11 mouse cellular contexts compared by ENCODE assay signal in genomic region chr15:86083261-86083741, GRCm38 (mm10). TPM values are rescaled to one million over a fixed set of nuclear protein-coding genes. Genes with fewer than 3 reads are reported as not detected.
DNase-seq lines count a peak whose midpoint lies in the region; ATAC-seq and TF ChIP-seq lines count a peak whose summit lies in the region.
"Had no signal": no experiment of that assay in that cellular context is flagged by ENCODE, and none has a peak within 500 bp of the region (broad histone marks: within the 10 kb centered on the region; RNA-seq: fewer than 3 reads in every experiment).

No protein-coding gene starts in this region.

- no peak for TF ChIP-seq CTCF in midbrain, postnatal 0 days (IDR thresholded peaks at IDR 0.05)
- TF ChIP-seq CTCF in stomach, postnatal 0 days (IDR thresholded peaks at IDR 0.05; ENCODE audit: low read depth): no peak

- no peak overlapping the region; the same call in 1 of the 2 replicates for H3K9ac ChIP-seq in heart, embryonic 12.5 days
- H3K9ac ChIP-seq in midbrain, embryonic 14.5 days (replicated peaks; ENCODE audit: low read length): no peak overlapping the region
- no peak overlapping the region for H3K9ac ChIP-seq in midbrain, postnatal 0 days (replicated peaks; ENCODE audit: low read length, poor library complexity, severe bottlenecking)
- peak overlapping the region; percentile 10; the same call in 1 of the 2 replicates for H3K9ac ChIP-seq in heart, embryonic 15.5 days
- H3K9ac ChIP-seq in stomach, postnatal 0 days (ENCODE audit: low read length): no peak overlapping the region; the same call in 1 of the 2 replicates

- DNase-seq in heart, adult 8-10 months (ENCODE audit: low spot score): no peak
- DNase-seq in midbrain, embryonic 14.5 days: no peak
- no peak for DNase-seq in midbrain, postnatal 0 days (ENCODE audit: low spot score)
- DNase-seq in stomach, postnatal 0 days (ENCODE audit: low spot score): no peak
- no peak for DNase-seq in adrenal gland, postnatal 36 days
- no peak for DNase-seq in layer of hippocampus, postnatal 25 days (ENCODE audit: extremely low spot score in 1 of 2, low spot score in 1 of 2)
- DNase-seq: lung, postnatal 36 days had no signal

- no peaks in the 10 kb centered on the region for H3K36me3 ChIP-seq in heart, embryonic 12.5 days
- H3K36me3 ChIP-seq in midbrain, embryonic 14.5 days (ENCODE audit: control insufficient read depth, insufficient read depth, low read length): no peaks in the 10 kb centered on the region
- H3K36me3 ChIP-seq in midbrain, postnatal 0 days (ENCODE audit: insufficient read depth, low read length): no peaks in the 10 kb centered on the region
- H3K36me3 ChIP-seq in heart, embryonic 15.5 days: no peaks in the 10 kb centered on the region
- H3K36me3 ChIP-seq in stomach, postnatal 0 days (ENCODE audit: control insufficient read depth, insufficient read depth, low read length): no peaks in the 10 kb centered on the region

- peak overlapping the region; percentile 27; the same call in 1 of the 2 replicates for H3K4me2 ChIP-seq in heart, embryonic 12.5 days
- no peak overlapping the region for H3K4me2 ChIP-seq in midbrain, embryonic 14.5 days (ENCODE audit: low read length)
- H3K4me2 ChIP-seq in midbrain, postnatal 0 days (ENCODE audit: low read depth, low read length, poor library complexity, severe bottlenecking): no peak overlapping the region
- H3K4me2 ChIP-seq in heart, embryonic 15.5 days: peak overlapping the region; percentile 26
- no peak overlapping the region for H3K4me2 ChIP-seq in stomach, postnatal 0 days (replicated peaks; ENCODE audit: low read depth)

- WGBS in heart, embryonic 12.5 days: 10% methylated on average over 6 of the region's 6 CpGs
- 32% methylated on average over 6 of the region's 6 CpGs for WGBS in midbrain, embryonic 14.5 days
- 31% methylated on average over 6 of the region's 6 CpGs for WGBS in midbrain, postnatal 0 days
- 11% methylated on average over 6 of the region's 6 CpGs for WGBS in heart, embryonic 15.5 days
- WGBS in stomach, postnatal 0 days: 40% methylated on average over 6 of the region's 6 CpGs

- H3K9me3 ChIP-seq in heart, embryonic 12.5 days (replicated peaks): no peaks in the 10 kb centered on the region
- H3K9me3 ChIP-seq in midbrain, embryonic 14.5 days (ENCODE audit: control insufficient read depth, low read length): no peaks in the 10 kb centered on the region
- H3K9me3 ChIP-seq in midbrain, postnatal 0 days (ENCODE audit: low read length): no peaks in the 10 kb centered on the region
- no peaks in the 10 kb centered on the region for H3K9me3 ChIP-seq in heart, embryonic 15.5 days (replicated peaks)
- no peaks in the 10 kb centered on the region for H3K9me3 ChIP-seq in stomach, postnatal 0 days (ENCODE audit: control insufficient read depth, low read length)

- H3K4me3 ChIP-seq in heart, embryonic 12.5 days: no peak overlapping the region
- no peak overlapping the region for H3K4me3 ChIP-seq in midbrain, embryonic 14.5 days (replicated peaks; ENCODE audit: low read depth, low read length)
- no peak overlapping the region for H3K4me3 ChIP-seq in midbrain, postnatal 0 days (ENCODE audit: low read depth, low read length)
- no peak overlapping the region for H3K4me3 ChIP-seq in heart, embryonic 15.5 days
- no peak overlapping the region for H3K4me3 ChIP-seq in stomach, postnatal 0 days (ENCODE audit: low read depth, low read length)

- H3K4me1 ChIP-seq in heart, embryonic 12.5 days (replicated peaks): peaks cover 99% of the 10 kb centered on the region
- peaks cover 72% of the 10 kb centered on the region for H3K4me1 ChIP-seq in midbrain, embryonic 14.5 days (ENCODE audit: control insufficient read depth, insufficient read depth, low read length)
- H3K4me1 ChIP-seq in midbrain, postnatal 0 days (ENCODE audit: insufficient read depth, low read length): peaks cover 43% of the 10 kb centered on the region
- H3K4me1 ChIP-seq in heart, embryonic 15.5 days (replicated peaks): peaks cover 99% of the 10 kb centered on the region
- H3K4me1 ChIP-seq in stomach, postnatal 0 days (replicated peaks; ENCODE audit: control insufficient read depth, insufficient read depth): peaks cover 14% of the 10 kb centered on the region

- no peaks in the 10 kb centered on the region for H3K27me3 ChIP-seq in heart, embryonic 12.5 days (replicated peaks)
- no peaks in the 10 kb centered on the region for H3K27me3 ChIP-seq in midbrain, embryonic 14.5 days (ENCODE audit: control insufficient read depth, insufficient read depth, low read length)
- no peaks in the 10 kb centered on the region for H3K27me3 ChIP-seq in midbrain, postnatal 0 days (ENCODE audit: insufficient read depth, low read length)
- no peaks in the 10 kb centered on the region for H3K27me3 ChIP-seq in heart, embryonic 15.5 days
- no peaks in the 10 kb centered on the region for H3K27me3 ChIP-seq in stomach, postnatal 0 days (ENCODE audit: control insufficient read depth, insufficient read depth, low read length)
- H3K27me3 ChIP-seq: Patski had no signal

- TF ChIP-seq EP300 in stomach, postnatal 0 days (optimal IDR thresholded peaks at IDR 0.05): no peak

- peak overlapping the region; percentile 87 for H3K27ac ChIP-seq in heart, embryonic 12.5 days (ENCODE audit: poor library complexity, severe bottlenecking)
- H3K27ac ChIP-seq in midbrain, embryonic 14.5 days (replicated peaks; ENCODE audit: low read depth, low read length): 0 out of 2 replicates have a peak overlapping the region, but pooled peaks have one; percentile 45
- no peak overlapping the region for H3K27ac ChIP-seq in midbrain, postnatal 0 days (ENCODE audit: low read depth, low read length)
- peak overlapping the region; percentile 85 for H3K27ac ChIP-seq in heart, embryonic 15.5 days
- peak overlapping the region; percentile 45; the same call in 1 of the 2 replicates for H3K27ac ChIP-seq in stomach, postnatal 0 days (replicated peaks)

- ATAC-seq in heart, embryonic 12.5 days (ENCODE audit: insufficient number of reproducible peaks, low FRiP score): 0 out of 2 replicates have a peak, but pooled peaks have one; percentile 15
- ATAC-seq in midbrain, embryonic 14.5 days (ENCODE audit: low FRiP score, low TSS enrichment): no peak
- no peak for ATAC-seq in midbrain, postnatal 0 days (ENCODE audit: low FRiP score)
- peak; percentile 17; the same call in 1 of the 2 replicates for ATAC-seq in heart, embryonic 15.5 days (replicated peaks; ENCODE audit: insufficient number of reproducible peaks, insufficient read depth, low FRiP score, low read depth)
- ATAC-seq in stomach, postnatal 0 days (ENCODE audit: low FRiP score, low TSS enrichment): no peak
- ATAC-seq: intestine, embryonic 16.5 days; Patski had no signal

RNA-seq across cellular contexts. Expression of gene Gramd4, which starts 25.8 kb away (rescaled TPM):
- 14.3 and 14.8 TPM in 2 replicates for polyA plus RNA-seq in heart, embryonic 12.5 days (2016; fragmentation: Nextera tagmentation; extraction: Ambion mirVana)
- total RNA-seq in heart, adult 8-10 months (2022): 10 to 100 TPM; 26.1 to 31.8 (median 27.3) TPM
- polyA plus RNA-seq in midbrain, embryonic 14.5 days (2014; fragmentation: Nextera tagmentation; extraction: Ambion mirVana): 29.5 and 31.0 TPM in 2 replicates
- 43.4 and 47.6 TPM in 2 replicates for total RNA-seq in midbrain, postnatal 0 days (2014; rRNA removed)
- polyA plus RNA-seq in midbrain, postnatal 0 days (2015; fragmentation: Nextera tagmentation; extraction: Ambion mirVana): 21.5 and 22.5 TPM in 2 replicates
- 16.9 and 19.5 TPM in 2 replicates for polyA plus RNA-seq in heart, embryonic 15.5 days (2015; fragmentation: Nextera tagmentation; extraction: Ambion mirVana)
- polyA plus RNA-seq in stomach, postnatal 0 days (2015; fragmentation: Nextera tagmentation; extraction: Ambion mirVana): 11.1 and 11.4 TPM in 2 replicates
- total RNA-seq in adrenal gland, postnatal 36 days (2021): 10 to 100 TPM; 13.9 to 18.7 TPM
- 10 to 100 TPM; 25.9 to 27.7 TPM for total RNA-seq in layer of hippocampus, postnatal 25 days (2021)

RNA-seq across cellular contexts. Expression of gene Celsr1, which starts 49.7 kb away (rescaled TPM):
- polyA plus RNA-seq in heart, embryonic 12.5 days (2016; fragmentation: Nextera tagmentation; extraction: Ambion mirVana): 2.0 and 2.3 TPM in 2 replicates
- total RNA-seq in heart, adult 8-10 months (2022): 1 to 10 TPM; 3.2 to 7.3 (median 4.5) TPM
- 2.9 and 3.5 TPM in 2 replicates for polyA plus RNA-seq in midbrain, embryonic 14.5 days (2014; fragmentation: Nextera tagmentation; extraction: Ambion mirVana)
- 13.7 and 15.0 TPM in 2 replicates for total RNA-seq in midbrain, postnatal 0 days (2014; rRNA removed)
- polyA plus RNA-seq in midbrain, postnatal 0 days (2015; fragmentation: Nextera tagmentation; extraction: Ambion mirVana): 0.60 and 0.79 TPM in 2 replicates
- polyA plus RNA-seq in heart, embryonic 15.5 days (2015; fragmentation: Nextera tagmentation; extraction: Ambion mirVana): 1.1 and 2.1 TPM in 2 replicates
- polyA plus RNA-seq in stomach, postnatal 0 days (2015; fragmentation: Nextera tagmentation; extraction: Ambion mirVana): 2.0 and 2.2 TPM in 2 replicates
- 1 to 10 TPM; 5.1 to 6.3 TPM for total RNA-seq in adrenal gland, postnatal 36 days (2021)
- 1 to 10 TPM; 4.5 to 6.1 TPM for total RNA-seq in layer of hippocampus, postnatal 25 days (2021)

Comparison
In these comparisons a context has a peak if more than half of its experiments do, and no peak if none do; other contexts are left out.
1. ATAC-seq: peak in heart, embryonic 12.5 days (single experiment) and heart, embryonic 15.5 days (single experiment); none in midbrain, embryonic 14.5 days (single experiment), midbrain, postnatal 0 days (single experiment) and stomach, postnatal 0 days (single experiment).
2. H3K4me2 ChIP-seq: peak in heart, embryonic 12.5 days (single experiment) and heart, embryonic 15.5 days (single experiment); none in midbrain, embryonic 14.5 days (single experiment), midbrain, postnatal 0 days (single experiment) and stomach, postnatal 0 days (single experiment).